Mouse (Mus musculus): Measurements from ENCODE around the gene Npff. TPM values are rescaled to one million over a fixed set of nuclear protein-coding genes. Genes with fewer than 3 reads are reported as not detected.

The Npff gene
- polyA plus RNA-seq, 1 experiment from 2014 or later = 2.4 TPM

- Histone ChIP-seq H3K4me3 (peak overlapping the region; percentile 79), H3K4me1 (peaks cover 60% of the 10 kb centered on the region), H3K27me3 (no peaks in the 10 kb centered on the region), H3K4me2 (replicated peaks) (peak overlapping the region; percentile 86), H3K9ac (replicated peaks) (peak overlapping the region; percentile 65), H3K9me3 (no peaks in the 10 kb centered on the region), H3K27ac (replicated peaks) (peak overlapping the region; percentile 90), H3K36me3 (peaks cover 6% of the 10 kb centered on the region; the same call in 1 of the 2 replicates)
- peak; percentile 94 for ATAC-seq (replicated peaks)
- WGBS = 3% methylated on average over 33 of the region's 34 CpGs
Observed at GRCm38 (mm10) chr15:102510590-102511284, 14.0 kb downstream of the Npff start.

GRCm38 (mm10) chr15:102510110-102510509, 14.6 kb downstream of the Npff start:
- peak; percentile 75 for ATAC-seq (replicated peaks)
- Histone ChIP-seq H3K9ac (replicated peaks) (peak overlapping the region; percentile 65), H3K27me3 (no peaks in the 10 kb centered on the region), H3K9me3 (no peaks in the 10 kb centered on the region), H3K4me2 (replicated peaks) (peak overlapping the region; percentile 86), H3K27ac (replicated peaks) (peak overlapping the region; percentile 90), H3K36me3 (peaks cover 13% of the 10 kb centered on the region), H3K4me1 (peaks cover 54% of the 10 kb centered on the region), H3K4me3 (peak overlapping the region; percentile 79)
- whole genome bisulfite sequencing = 3% methylated on average over 9 of the region's 9 CpGs

- ATAC-seq (replicated peaks) = no peak
- Histone ChIP-seq H3K9me3 (no peaks in the 10 kb centered on the region), H3K4me1 (peaks cover 40% of the 10 kb centered on the region), H3K9ac (replicated peaks) (no peak overlapping the region), H3K4me2 (replicated peaks) (no peak overlapping the region), H3K27me3 (no peaks in the 10 kb centered on the region), H3K27ac (replicated peaks) (no peak overlapping the region), H3K4me3 (no peak overlapping the region), H3K36me3 (peaks cover 30% of the 10 kb centered on the region)
- 83% methylated on average over 3 of the region's 3 CpGs for whole genome bisulfite sequencing
Observed at GRCm38 (mm10) chr15:102508336-102508735, 16.4 kb downstream of the Npff start.

- H3K9me3 ChIP-seq = no peaks in the 10 kb centered on the region
Observed at GRCm38 (mm10) chr15:102507561-102507960, 17.2 kb downstream of the Npff start.

GRCm38 (mm10) chr15:102506864-102507263, 17.9 kb downstream of the Npff start:
- Histone ChIP-seq H3K36me3 (peaks cover 45% of the 10 kb centered on the region), H3K4me1 (peaks cover 27% of the 10 kb centered on the region)
- no peak for ATAC-seq (replicated peaks)

More at GRCm38 (mm10) chr15:102507561-102507960, 17.2 kb downstream of the Npff start:
- no peak overlapping the region for H3K4me3 ChIP-seq
- H3K9ac ChIP-seq (replicated peaks) = no peak overlapping the region
- H3K36me3 ChIP-seq = peaks cover 38% of the 10 kb centered on the region
- peaks cover 34% of the 10 kb centered on the region for H3K4me1 ChIP-seq
- no peaks in the 10 kb centered on the region for H3K27me3 ChIP-seq
- no peak for ATAC-seq (replicated peaks)
- no peak overlapping the region for H3K4me2 ChIP-seq (replicated peaks)
- no peak overlapping the region for H3K27ac ChIP-seq (replicated peaks)

GRCm38 (mm10) chr15:102506464-102506830, 18.3 kb downstream of the Npff start:
- 75% methylated on average over 2 of the region's 2 CpGs for WGBS
- Histone ChIP-seq H3K27ac (replicated peaks) (no peak overlapping the region), H3K27me3 (no peaks in the 10 kb centered on the region), H3K9me3 (no peaks in the 10 kb centered on the region), H3K9ac (replicated peaks) (no peak overlapping the region), H3K36me3 (peaks cover 49% of the 10 kb centered on the region), H3K4me1 (peaks cover 23% of the 10 kb centered on the region), H3K4me3 (no peak overlapping the region), H3K4me2 (replicated peaks) (no peak overlapping the region)
- ATAC-seq (replicated peaks) = no peak

More at GRCm38 (mm10) chr15:102506864-102507263, 17.9 kb downstream of the Npff start:
- Histone ChIP-seq H3K27ac (replicated peaks) (no peak overlapping the region), H3K27me3 (no peaks in the 10 kb centered on the region), H3K9ac (replicated peaks) (no peak overlapping the region), H3K9me3 (no peaks in the 10 kb centered on the region), H3K4me2 (replicated peaks) (no peak overlapping the region), H3K4me3 (no peak overlapping the region)
- 96% methylated on average over 1 of the region's 1 CpGs for WGBS

- H3K9ac ChIP-seq (replicated peaks) = no peak overlapping the region
- WGBS = 88% methylated on average over 9 of the region's 9 CpGs
- H3K36me3 ChIP-seq = peaks cover 54% of the 10 kb centered on the region
- H3K4me3 ChIP-seq = no peak overlapping the region
- no peaks in the 10 kb centered on the region for H3K27me3 ChIP-seq
- H3K4me1 ChIP-seq = peaks cover 18% of the 10 kb centered on the region
- no peak overlapping the region for H3K4me2 ChIP-seq (replicated peaks)
- ATAC-seq (replicated peaks) = no peak
- H3K9me3 ChIP-seq = no peaks in the 10 kb centered on the region
- H3K27ac ChIP-seq (replicated peaks) = no peak overlapping the region
Observed at GRCm38 (mm10) chr15:102505770-102506463, 18.8 kb downstream of the Npff start.

GRCm38 (mm10) chr15:102505073-102505769, 19.5 kb downstream of the Npff start:
- H3K9me3 ChIP-seq = no peaks in the 10 kb centered on the region
- H3K27ac ChIP-seq (replicated peaks) = no peak overlapping the region
- H3K9ac ChIP-seq (replicated peaks) = no peak overlapping the region
- H3K4me3 ChIP-seq = no peak overlapping the region
- H3K36me3 ChIP-seq = peaks cover 61% of the 10 kb centered on the region
- WGBS = 76% methylated on average over 12 of the region's 12 CpGs
- H3K4me2 ChIP-seq (replicated peaks) = no peak overlapping the region
- peaks cover 12% of the 10 kb centered on the region for H3K4me1 ChIP-seq
- no peaks in the 10 kb centered on the region for H3K27me3 ChIP-seq
- ATAC-seq (replicated peaks) = no peak

- 90% methylated on average over 9 of the region's 9 CpGs for WGBS
- H3K36me3 ChIP-seq = peaks cover 72% of the 10 kb centered on the region
- ATAC-seq (replicated peaks) = no peak
Observed at GRCm38 (mm10) chr15:102503924-102504782, 20.6 kb downstream of the Npff start.

GRCm38 (mm10) chr15:102503447-102503846, 21.3 kb downstream of the Npff start, which contains the start of gene Gm10337:
TSS of gene Gm10337 (plus strand) at chr15:102503722.
- H3K4me1 ChIP-seq = no peaks in the 10 kb centered on the region
- no peaks in the 10 kb centered on the region for H3K9me3 ChIP-seq
- no peak within 1 kb of the TSS for H3K9ac ChIP-seq (replicated peaks)
- no peaks in the 10 kb centered on the region for H3K27me3 ChIP-seq
- peaks cover 76% of the 10 kb centered on the region for H3K36me3 ChIP-seq
- no peak within 1 kb of the TSS for H3K4me2 ChIP-seq (replicated peaks)
- no peak for ATAC-seq (replicated peaks)
- no peak within 1 kb of the TSS for H3K27ac ChIP-seq (replicated peaks)
- WGBS = 100% methylated on average over 1 of the region's 1 CpGs
- H3K4me3 ChIP-seq = no peak within 1 kb of the TSS

More at GRCm38 (mm10) chr15:102503924-102504782, 20.6 kb downstream of the Npff start:
- no peak overlapping the region for H3K9ac ChIP-seq (replicated peaks)
- no peak overlapping the region for H3K4me3 ChIP-seq
- H3K27ac ChIP-seq (replicated peaks) = no peak overlapping the region
- H3K4me1 ChIP-seq = peaks cover 2% of the 10 kb centered on the region
- H3K9me3 ChIP-seq = no peaks in the 10 kb centered on the region
- no peaks in the 10 kb centered on the region for H3K27me3 ChIP-seq
- H3K4me2 ChIP-seq (replicated peaks) = no peak overlapping the region

GRCm38 (mm10) chr15:102502254-102502840, 22.4 kb downstream of the Npff start:
- H3K36me3 ChIP-seq = peaks cover 82% of the 10 kb centered on the region
- H3K9ac ChIP-seq (replicated peaks) = no peak overlapping the region
- no peaks in the 10 kb centered on the region for H3K4me1 ChIP-seq
- H3K27ac ChIP-seq (replicated peaks) = no peak overlapping the region
- no peaks in the 10 kb centered on the region for H3K9me3 ChIP-seq
- H3K4me3 ChIP-seq = no peak overlapping the region
- no peaks in the 10 kb centered on the region for H3K27me3 ChIP-seq
- H3K4me2 ChIP-seq (replicated peaks) = no peak overlapping the region
- ATAC-seq (replicated peaks) = no peak
- 76% methylated on average over 9 of the region's 9 CpGs for WGBS

Measured in forebrain, embryonic 15.5 days (tissue).